Mouse (Mus musculus): ENCODE measurements at regions not wholly inside any gene's neighbourhood (a gene's known extent, or its start where the extent isn't known, plus 50 kb on each side); places are given as distances from the start of the nearest gene placed in this dataset.
"Not testable (repeated sequence)": the region's sequence is repeated elsewhere in the genome, so short reads cannot be mapped to it uniquely, and the experiment has no call there.

- DNase-seq (ENCODE audit: low read depth, low spot score): not testable (repeated sequence)
Observed at GRCm38 (mm10) chr7:73254972-73255371, 120.3 kb upstream of the Rgma start.

GRCm38 (mm10) chr7:73260140-73260539 is 115.2 kb upstream of the Rgma start:
- DNase-seq (ENCODE audit: low read depth, low spot score): no peak

- DNase-seq (ENCODE audit: low read depth, low spot score): no peak
Observed at GRCm38 (mm10) chr7:73261750-73262149, 113.6 kb upstream of the Rgma start.

GRCm38 (mm10) chr7:73262526-73262925 is 112.8 kb upstream of the Rgma start:
- DNase-seq (ENCODE audit: low read depth, low spot score): no peak

- no peak for DNase-seq (ENCODE audit: low read depth, low spot score)
Observed at GRCm38 (mm10) chr7:73269626-73270025, 105.7 kb upstream of the Rgma start.

- DNase-seq (ENCODE audit: low read depth, low spot score): no peak
Observed at GRCm38 (mm10) chr7:73272787-73273186, 102.5 kb upstream of the Rgma start.

GRCm38 (mm10) chr7:73275814-73276271 is 99.5 kb upstream of the Rgma start:
- peak; percentile 89 for DNase-seq (ENCODE audit: low read depth, low spot score)

GRCm38 (mm10) chr7:73278616-73279015 is 96.7 kb upstream of the Rgma start:
- DNase-seq (ENCODE audit: low read depth, low spot score): peak; percentile 79

- no peak for DNase-seq (ENCODE audit: low read depth, low spot score)
Observed at GRCm38 (mm10) chr7:73279936-73280445, 95.3 kb upstream of the Rgma start.

- peak; percentile 39 for DNase-seq (ENCODE audit: low read depth, low spot score)
Observed at GRCm38 (mm10) chr7:73286244-73286643, 89.1 kb upstream of the Rgma start.

- DNase-seq (ENCODE audit: low read depth, low spot score): peak; percentile 55
Observed at GRCm38 (mm10) chr7:73293337-73293736, 82.0 kb upstream of the Rgma start.

GRCm38 (mm10) chr7:73294399-73294798 is 80.9 kb upstream of the Rgma start:
- DNase-seq (ENCODE audit: low read depth, low spot score): no peak

- no peak for DNase-seq (ENCODE audit: low read depth, low spot score)
Observed at GRCm38 (mm10) chr7:73302501-73302900, 72.8 kb upstream of the Rgma start.

- no peak for DNase-seq (ENCODE audit: low read depth, low spot score)
Observed at GRCm38 (mm10) chr7:73303818-73304217, 71.5 kb upstream of the Rgma start.

- DNase-seq (ENCODE audit: low read depth, low spot score): no peak
Observed at GRCm38 (mm10) chr7:73304799-73305198, 70.5 kb upstream of the Rgma start.

- DNase-seq (ENCODE audit: low read depth, low spot score): no peak
Observed at GRCm38 (mm10) chr7:73305286-73305975, 69.9 kb upstream of the Rgma start.

GRCm38 (mm10) chr7:73306296-73306695 is 69.0 kb upstream of the Rgma start:
- DNase-seq (ENCODE audit: low read depth, low spot score): no peak

- DNase-seq (ENCODE audit: low read depth, low spot score): no peak
Observed at GRCm38 (mm10) chr7:73306728-73307127, 68.6 kb upstream of the Rgma start.

- no peak for DNase-seq (ENCODE audit: low read depth, low spot score)
Observed at GRCm38 (mm10) chr7:73307586-73308490, 67.5 kb upstream of the Rgma start.

GRCm38 (mm10) chr7:73308981-73309380 is 66.3 kb upstream of the Rgma start:
- DNase-seq (ENCODE audit: low read depth, low spot score): no peak

GRCm38 (mm10) chr7:73310056-73310455 is 65.3 kb upstream of the Rgma start:
- DNase-seq (ENCODE audit: low read depth, low spot score): no peak

GRCm38 (mm10) chr7:73310581-73311136 is 64.7 kb upstream of the Rgma start:
- no peak for DNase-seq (ENCODE audit: low read depth, low spot score)

Data from skeletal muscle tissue, adult 2 months (tissue).